Mouse (Mus musculus) adrenal gland, adult 2 months (tissue): ENCODE results near the gene Daam2. TPM values are rescaled to one million over a fixed set of nuclear protein-coding genes. Genes with fewer than 3 reads are reported as not detected.

Source experiments
- DNase-seq: peaks from one replicate; pipeline ENCODE4 v3.0.0; 2021
- long read RNA-seq: library from polyadenylated mRNA; stranded (forward); transcript quantifications from one replicate; pipeline ENCODE4 v2.0.0, GENCODE M21; 2021
- polyA plus RNA-seq: library from polyadenylated mRNA; depleted of rRNA; stranded (reverse); fragments of >200 nt; gene quantifications from 2 replicates; pipeline ENCODE4 v1.2.3, GENCODE M21; 2012; rRNA removed
- total RNA-seq, 2 experiments: library from RNA; stranded (reverse); gene quantifications; 2 replicates each; pipeline ENCODE4 v1.2.3; 2021

The Daam2 gene
- total RNA-seq (10 to 100 TPM; 29.8 to 35.9 TPM), polyA plus RNA-seq (8.2 and 9.3 TPM in 2 replicates)
- long read RNA-seq, partial matches to known transcripts, result 3 of 11 reads
- long read RNA-seq, other reads (novel, unspliced or antisense), result 8 of 11 reads

- DNase-seq, result peak; percentile 92
Measured at GRCm38 (mm10) chr17:49563830-49564470, at the start of gene Daam2. TSS of gene Daam2 (minus strand) at chr17:49564343.

- no peak for DNase-seq
Measured at GRCm38 (mm10) chr17:49610296-49610695, 46.2 kb upstream of the Daam2 start.

GRCm38 (mm10) chr17:49607351-49608027 lies 43.3 kb upstream of the Daam2 start:
- no peak for DNase-seq

GRCm38 (mm10) chr17:49605397-49605796 lies 41.3 kb upstream of the Daam2 start:
- DNase-seq, result no peak

- DNase-seq, result no peak
Measured at GRCm38 (mm10) chr17:49590051-49590450, 25.9 kb upstream of the Daam2 start.

- DNase-seq, result no peak
Measured at GRCm38 (mm10) chr17:49582471-49582870, 18.3 kb upstream of the Daam2 start.

- no peak for DNase-seq
Measured at GRCm38 (mm10) chr17:49577321-49577720, 13.2 kb upstream of the Daam2 start.

GRCm38 (mm10) chr17:49568717-49569116 lies 4.6 kb upstream of the Daam2 start:
- DNase-seq, result no peak

- no peak for DNase-seq
Measured at GRCm38 (mm10) chr17:49564489-49564888, 346 bp upstream of the Daam2 start.

- DNase-seq, result peak; percentile 39
Measured at GRCm38 (mm10) chr17:49563416-49563780, 745 bp downstream of the Daam2 start.

GRCm38 (mm10) chr17:49562701-49563415 lies 1.3 kb downstream of the Daam2 start:
- DNase-seq, result no peak

GRCm38 (mm10) chr17:49561985-49562384 lies 2.2 kb downstream of the Daam2 start:
- no peak for DNase-seq

- DNase-seq, result peak; percentile 28
Measured at GRCm38 (mm10) chr17:49559786-49560289, 4.3 kb downstream of the Daam2 start.

- DNase-seq, result no peak
Measured at GRCm38 (mm10) chr17:49556169-49556568, 8.0 kb downstream of the Daam2 start.

GRCm38 (mm10) chr17:49551991-49552390 lies 12.2 kb downstream of the Daam2 start:
- DNase-seq, result no peak

- no peak for DNase-seq
Measured at GRCm38 (mm10) chr17:49551465-49551864, 12.7 kb downstream of the Daam2 start.

GRCm38 (mm10) chr17:49545997-49546396 lies 18.1 kb downstream of the Daam2 start:
- DNase-seq, result peak; percentile 15

GRCm38 (mm10) chr17:49545424-49545823 lies 18.7 kb downstream of the Daam2 start:
- DNase-seq, result no peak

- DNase-seq, result no peak
Measured at GRCm38 (mm10) chr17:49544561-49544960, 19.6 kb downstream of the Daam2 start.

GRCm38 (mm10) chr17:49540706-49541105 lies 23.4 kb downstream of the Daam2 start:
- DNase-seq, result no peak

GRCm38 (mm10) chr17:49539204-49539603 lies 24.9 kb downstream of the Daam2 start:
- peak; percentile 11 for DNase-seq

GRCm38 (mm10) chr17:49535580-49535979 lies 28.6 kb downstream of the Daam2 start:
- DNase-seq, result no peak

- DNase-seq, result peak; percentile 50
Measured at GRCm38 (mm10) chr17:49534267-49534719, 29.9 kb downstream of the Daam2 start.
